Mouse (Mus musculus) embryonic facial prominence, embryonic 10.5 days (tissue): ENCODE results near the gene Ep400. TPM values are rescaled to one million over a fixed set of nuclear protein-coding genes. Genes with fewer than 3 reads are reported as not detected.
A peak's percentile ranks its signal among the peaks of the same experiment; 100 is the strongest.

Source experiments
- DNase-seq: peaks from one replicate; pipeline ENCODE4 v3.0.0-alpha.2; 2017; ENCODE audit warnings: low spot score
- H3K27ac ChIP-seq: fragments of 300-500 bp; sonication (generic); replicated peaks from 2 replicates; pipeline ENCODE4 v1.5.1; 2016; ENCODE audit warnings: mild to moderate bottlenecking
- H3K27me3 ChIP-seq: fragments of 300-500 bp; sonication (generic); replicated peaks from 2 replicates; pipeline ENCODE4 v1.6.1; 2016; ENCODE audit warnings: low read depth, mild to moderate bottlenecking; ENCODE audit not compliant: poor library complexity, severe bottlenecking
- H3K36me3 ChIP-seq: fragments of 300-500 bp; sonication (generic); replicated peaks from 2 replicates; pipeline ENCODE4 v1.6.1; 2016; ENCODE audit warnings: mild to moderate bottlenecking, moderate library complexity
- H3K4me1 ChIP-seq: fragments of 300-500 bp; sonication (generic); 2 replicates; pipeline ENCODE4 v1.6.1; 2016
- H3K4me3 ChIP-seq: fragments of 300-500 bp; sonication (generic); 2 replicates; pipeline ENCODE4 v1.5.1; 2016; ENCODE audit warnings: mild to moderate bottlenecking, moderate library complexity
- H3K9me3 ChIP-seq: fragments of 300-500 bp; sonication (generic); 2 replicates; pipeline ENCODE4 v1.6.1; 2016; ENCODE audit warnings: mild to moderate bottlenecking
- WGBS: fragments of 180-500 bp; shearing (Covaris S2); methylation state at CpG from one replicate; pipeline ENCODE4 v1.1.7; 2016; 5-methylcytosine and 5-hydroxymethylcytosine counted together
- polyA plus RNA-seq: library from polyadenylated mRNA; unstranded; fragments of >200 nt; fragmentation: Nextera tagmentation; extraction: Ambion mirVana; gene quantifications from 2 replicates; pipeline ENCODE4 v1.2.1, GENCODE M21; 2016

The Ep400 gene
- 57.1 and 67.5 TPM in 2 replicates for polyA plus RNA-seq

- peak within 1 kb of the TSS; percentile 94 for H3K27ac ChIP-seq
- under 1% methylated on average over 83 of the region's 83 CpGs for WGBS
- H3K4me1 ChIP-seq: peaks cover 16% of the 10 kb centered on the region
- no peaks in the 10 kb centered on the region for H3K9me3 ChIP-seq
- peak within 1 kb of the TSS; percentile 76 for H3K4me3 ChIP-seq
- peak; percentile 100 for DNase-seq
- no peaks in the 10 kb centered on the region for H3K27me3 ChIP-seq
- peaks cover 48% of the 10 kb centered on the region for H3K36me3 ChIP-seq
Measured at GRCm38 (mm10) chr5:110770448-110771158, at the start of gene Ep400. Gene Ep400 (minus strand): TSS chr5:110770717.

- peaks cover 31% of the 10 kb centered on the region for H3K4me1 ChIP-seq
- H3K9me3 ChIP-seq: no peaks in the 10 kb centered on the region
- under 1% methylated on average over 80 of the region's 80 CpGs for WGBS
- H3K36me3 ChIP-seq: peaks cover 31% of the 10 kb centered on the region
- H3K4me3 ChIP-seq: peak within 1 kb of the TSS; percentile 96
- H3K27me3 ChIP-seq: no peaks in the 10 kb centered on the region
- H3K27ac ChIP-seq: peak within 1 kb of the TSS; percentile 96
- DNase-seq: peak; percentile 99
Measured at GRCm38 (mm10) chr5:110809667-110810325, 39.3 kb upstream of the Ep400 start, which contains the start of gene Ulk1. Gene Ulk1 (minus strand): TSS chr5:110810097.

- Histone ChIP-seq H3K27ac (peak overlapping the region; percentile 96), H3K4me1 (peaks cover 31% of the 10 kb centered on the region), H3K4me3 (peak overlapping the region; percentile 96), H3K27me3 (no peaks in the 10 kb centered on the region), H3K9me3 (no peaks in the 10 kb centered on the region), H3K36me3 (peaks cover 38% of the 10 kb centered on the region)
- 1% methylated on average over 27 of the region's 27 CpGs for WGBS
- peak; percentile 29 for DNase-seq
Measured at GRCm38 (mm10) chr5:110808821-110809666, 38.5 kb upstream of the Ep400 start.

- DNase-seq: peak; percentile 87
- 3% methylated on average over 14 of the region's 14 CpGs for WGBS
- Histone ChIP-seq H3K27ac (peak overlapping the region; percentile 63), H3K36me3 (peaks cover 46% of the 10 kb centered on the region), H3K9me3 (no peaks in the 10 kb centered on the region), H3K27me3 (no peaks in the 10 kb centered on the region), H3K4me1 (peaks cover 31% of the 10 kb centered on the region), H3K4me3 (peak overlapping the region; percentile 96)
Measured at GRCm38 (mm10) chr5:110808061-110808631, 37.6 kb upstream of the Ep400 start.

GRCm38 (mm10) chr5:110807453-110807852 is 36.9 kb upstream of the Ep400 start:
- H3K27me3 ChIP-seq: no peaks in the 10 kb centered on the region
- H3K27ac ChIP-seq: peak overlapping the region; percentile 63
- H3K9me3 ChIP-seq: no peaks in the 10 kb centered on the region
- H3K4me3 ChIP-seq: peak overlapping the region; percentile 96
- DNase-seq: no peak
- H3K36me3 ChIP-seq: peaks cover 53% of the 10 kb centered on the region
- peaks cover 31% of the 10 kb centered on the region for H3K4me1 ChIP-seq
- WGBS: 86% methylated on average over 4 of the region's 4 CpGs

GRCm38 (mm10) chr5:110806676-110807075 is 36.2 kb upstream of the Ep400 start:
- Histone ChIP-seq H3K4me1 (peaks cover 31% of the 10 kb centered on the region), H3K9me3 (no peaks in the 10 kb centered on the region), H3K27ac (no peak overlapping the region), H3K27me3 (no peaks in the 10 kb centered on the region), H3K4me3 (no peak overlapping the region), H3K36me3 (peaks cover 60% of the 10 kb centered on the region)
- WGBS: 93% methylated on average over 1 of the region's 1 CpGs
- DNase-seq: no peak

GRCm38 (mm10) chr5:110806154-110806553 is 35.6 kb upstream of the Ep400 start:
- Histone ChIP-seq H3K4me3 (no peak overlapping the region), H3K27me3 (no peaks in the 10 kb centered on the region), H3K9me3 (no peaks in the 10 kb centered on the region), H3K27ac (no peak overlapping the region), H3K36me3 (peaks cover 66% of the 10 kb centered on the region), H3K4me1 (peaks cover 31% of the 10 kb centered on the region)
- WGBS: 85% methylated on average over 4 of the region's 4 CpGs
- no peak for DNase-seq

- Histone ChIP-seq H3K4me3 (no peak overlapping the region), H3K27me3 (no peaks in the 10 kb centered on the region), H3K4me1 (peaks cover 27% of the 10 kb centered on the region), H3K36me3 (peaks cover 85% of the 10 kb centered on the region), H3K27ac (no peak overlapping the region), H3K9me3 (no peaks in the 10 kb centered on the region)
- no peak for DNase-seq
- WGBS: 89% methylated on average over 7 of the region's 7 CpGs
Measured at GRCm38 (mm10) chr5:110804012-110804743, 33.7 kb upstream of the Ep400 start.

- H3K9me3 ChIP-seq: no peaks in the 10 kb centered on the region
- DNase-seq: no peak
- no peak overlapping the region for H3K4me3 ChIP-seq
- H3K36me3 ChIP-seq: peaks cover 98% of the 10 kb centered on the region
- H3K27me3 ChIP-seq: no peaks in the 10 kb centered on the region
- H3K4me1 ChIP-seq: peaks cover 13% of the 10 kb centered on the region
- no peak overlapping the region for H3K27ac ChIP-seq
Measured at GRCm38 (mm10) chr5:110802809-110803208, 32.3 kb upstream of the Ep400 start.

- Histone ChIP-seq H3K27me3 (no peaks in the 10 kb centered on the region), H3K36me3 (peaks cover 98% of the 10 kb centered on the region), H3K4me1 (peaks cover 7% of the 10 kb centered on the region), H3K27ac (no peak overlapping the region), H3K4me3 (no peak overlapping the region), H3K9me3 (no peaks in the 10 kb centered on the region)
- DNase-seq: no peak
- 88% methylated on average over 4 of the region's 4 CpGs for WGBS
Measured at GRCm38 (mm10) chr5:110802186-110802585, 31.7 kb upstream of the Ep400 start.

GRCm38 (mm10) chr5:110801036-110801624 is 30.6 kb upstream of the Ep400 start:
- no peaks in the 10 kb centered on the region for H3K27me3 ChIP-seq
- no peak overlapping the region for H3K4me3 ChIP-seq
- no peaks in the 10 kb centered on the region for H3K9me3 ChIP-seq
- H3K36me3 ChIP-seq: peaks cover 98% of the 10 kb centered on the region
- DNase-seq: no peak
- H3K27ac ChIP-seq: no peak overlapping the region
- 90% methylated on average over 3 of the region's 3 CpGs for WGBS
- H3K4me1 ChIP-seq: no peaks in the 10 kb centered on the region; the same call in 1 of the 2 replicates
